Mouse (Mus musculus): ENCODE data around the gene Apom. TPM values are rescaled to one million over a fixed set of nuclear protein-coding genes. Genes with fewer than 3 reads are reported as not detected.

The Apom gene
- total RNA-seq, 4 experiments from 2014 or later, result 0.26 TPM; not detected in 3

GRCm38 (mm10) chr17:35158850-35159593 lies 27.2 kb upstream of the Apom start:
- no peak for DNase-seq (ENCODE audit: low spot score)

DNA sequence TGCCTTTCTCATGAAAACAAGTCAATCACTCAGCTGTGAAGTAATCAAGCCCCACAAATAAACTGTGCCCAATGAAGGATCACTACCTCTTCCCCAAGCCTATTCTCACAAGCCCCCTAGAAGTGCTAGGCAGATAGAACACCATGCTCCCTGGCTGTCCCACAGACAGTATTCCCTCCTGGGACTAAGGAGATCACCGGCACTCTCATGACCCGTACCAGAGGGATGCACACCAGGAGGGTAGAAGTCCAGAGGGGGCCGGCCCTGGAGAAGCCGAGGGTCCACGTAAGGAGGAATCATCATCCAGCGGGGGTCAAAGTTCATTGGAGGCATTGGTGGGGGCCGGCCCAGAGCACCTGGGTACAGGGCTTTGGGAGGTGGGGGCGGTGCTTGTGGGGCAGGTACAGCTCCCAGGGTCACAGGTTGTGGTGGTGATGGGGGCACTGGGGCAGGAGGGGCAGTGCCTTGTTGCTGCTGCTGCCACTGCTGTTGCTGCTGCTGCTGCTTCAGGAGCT lies 25.9 kb upstream of the Apom start:
- DNase-seq (ENCODE audit: low spot score), result no peak

DNA sequence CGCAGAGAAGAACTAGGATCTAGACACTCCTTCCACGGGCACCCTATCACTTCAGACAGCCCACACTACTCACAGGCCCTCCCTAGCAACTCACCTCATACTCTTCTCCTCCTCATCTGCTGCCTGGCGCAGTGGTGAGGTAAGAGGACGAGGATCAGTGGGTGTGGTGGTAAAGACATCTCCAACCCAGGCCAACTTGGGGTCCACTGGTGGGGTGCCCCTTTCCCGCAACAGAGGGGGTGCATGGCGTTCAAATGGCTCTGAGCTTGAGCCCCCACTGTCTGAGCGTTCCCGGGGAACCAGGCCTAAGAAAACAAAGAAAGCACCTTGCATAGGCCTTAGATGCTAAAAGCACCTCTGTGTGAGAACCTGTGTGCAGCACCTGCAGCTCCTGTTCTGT lies 25.4 kb upstream of the Apom start:
- no peak for DNase-seq (ENCODE audit: low spot score)

- no peak for DNase-seq (ENCODE audit: low spot score)
Measured at GRCm38 (mm10) chr17:35156461-35157200, 24.8 kb upstream of the Apom start.

GRCm38 (mm10) chr17:35155451-35155850 lies 23.6 kb upstream of the Apom start:
- DNase-seq (ENCODE audit: low spot score), result no peak

- no peak for DNase-seq (ENCODE audit: low spot score)
Measured at GRCm38 (mm10) chr17:35154616-35155015, 22.8 kb upstream of the Apom start.

GRCm38 (mm10) chr17:35153931-35154330 lies 22.1 kb upstream of the Apom start:
- no peak for DNase-seq (ENCODE audit: low spot score)

GRCm38 (mm10) chr17:35153077-35153476 lies 21.2 kb upstream of the Apom start:
- DNase-seq (ENCODE audit: low spot score), result no peak

GRCm38 (mm10) chr17:35152121-35152520 lies 20.3 kb upstream of the Apom start:
- no peak for DNase-seq (ENCODE audit: low spot score)

GRCm38 (mm10) chr17:35147922-35148639 lies 16.2 kb upstream of the Apom start:
- DNase-seq (ENCODE audit: low spot score), result no peak

DNA sequence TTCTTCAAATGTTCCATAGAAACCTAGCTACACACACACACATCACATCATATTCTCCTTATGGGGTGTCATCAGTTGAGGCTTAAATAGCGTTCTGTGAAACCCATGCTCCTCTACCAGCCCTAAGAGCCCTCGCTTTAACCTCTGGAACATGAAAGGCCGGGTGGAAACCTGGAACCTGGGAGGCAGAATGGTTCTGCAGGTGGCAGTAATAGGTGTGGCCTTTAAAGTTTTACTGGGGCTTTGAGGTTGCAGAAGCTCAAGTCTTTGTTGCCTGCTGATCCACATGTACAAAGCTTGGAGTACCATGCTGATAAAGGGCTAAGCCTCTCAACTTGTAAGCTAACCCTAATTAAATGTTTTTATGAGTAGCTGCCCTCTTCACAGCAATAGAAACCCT lies 15.5 kb upstream of the Apom start:
- DNase-seq (ENCODE audit: low spot score), result no peak

GRCm38 (mm10) chr17:35146139-35146538 lies 14.3 kb upstream of the Apom start:
- DNase-seq (ENCODE audit: low spot score), result no peak

DNA sequence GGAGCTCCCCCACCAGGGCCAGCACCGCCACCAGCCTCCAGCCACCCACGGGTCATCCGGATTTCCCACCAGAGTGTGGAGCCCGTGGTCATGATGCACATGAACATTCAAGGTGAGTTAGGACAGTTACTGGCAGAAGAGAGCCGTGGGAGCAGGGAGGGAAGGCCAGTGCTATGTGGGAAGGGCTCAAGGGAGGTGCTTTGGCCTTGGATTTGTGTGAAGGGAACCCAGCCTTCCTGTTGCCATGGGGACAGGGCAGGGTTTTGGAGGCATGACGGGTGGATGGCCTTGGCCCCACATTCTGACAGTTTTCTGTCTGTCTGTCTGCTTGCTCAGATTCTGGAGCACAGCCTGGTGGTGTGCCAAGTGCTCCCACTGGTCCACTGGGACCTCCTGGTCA lies 10.1 kb upstream of the Apom start:
- DNase-seq (ENCODE audit: low spot score), result no peak

DNA sequence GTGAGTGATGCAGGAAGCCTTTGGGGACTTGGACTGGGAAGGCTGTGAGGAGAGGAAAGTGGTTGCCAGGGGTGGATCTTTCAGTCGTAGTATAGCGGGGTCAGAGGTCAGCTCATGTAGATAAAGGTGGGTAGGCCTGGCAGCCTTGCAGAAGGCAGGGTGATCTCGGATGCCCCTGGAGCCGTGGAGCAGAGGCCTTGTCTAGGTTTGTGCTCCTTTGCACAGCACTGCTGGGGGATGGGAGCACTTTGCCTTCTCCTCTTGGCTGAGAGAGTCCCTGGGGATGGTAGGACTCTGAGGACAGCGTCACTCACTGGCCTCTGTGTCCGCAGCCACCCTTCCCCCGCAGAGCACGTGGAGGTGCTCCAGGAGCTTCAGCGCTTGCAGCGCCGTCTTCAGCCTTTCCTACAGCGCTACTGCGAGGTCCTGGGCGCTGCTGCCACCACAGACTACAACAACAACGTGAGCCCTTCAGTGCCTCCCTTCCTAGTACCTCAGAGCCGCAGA lies 8.7 kb upstream of the Apom start:
- no peak for DNase-seq (ENCODE audit: low spot score)

DNA sequence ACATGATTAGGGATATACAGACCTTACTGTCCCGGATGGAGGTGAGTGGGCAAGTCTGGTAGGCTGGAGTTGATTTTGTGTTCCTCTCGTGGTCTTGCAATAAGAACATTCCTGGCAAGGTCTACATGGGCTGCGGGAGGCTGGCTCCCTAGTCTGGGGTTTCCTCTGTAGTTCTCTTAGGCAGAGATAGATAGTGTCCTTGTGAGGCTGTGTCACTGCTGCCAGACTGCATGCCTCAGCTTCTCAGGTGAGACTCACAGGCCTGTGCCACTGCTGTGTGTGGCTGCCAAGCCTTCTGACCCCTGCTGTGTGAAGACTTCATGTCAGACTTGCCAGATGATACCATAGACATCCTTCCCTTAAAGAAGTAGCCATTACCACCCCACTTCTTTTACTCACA lies 7.4 kb upstream of the Apom start:
- no peak for DNase-seq (ENCODE audit: low spot score)

DNA sequence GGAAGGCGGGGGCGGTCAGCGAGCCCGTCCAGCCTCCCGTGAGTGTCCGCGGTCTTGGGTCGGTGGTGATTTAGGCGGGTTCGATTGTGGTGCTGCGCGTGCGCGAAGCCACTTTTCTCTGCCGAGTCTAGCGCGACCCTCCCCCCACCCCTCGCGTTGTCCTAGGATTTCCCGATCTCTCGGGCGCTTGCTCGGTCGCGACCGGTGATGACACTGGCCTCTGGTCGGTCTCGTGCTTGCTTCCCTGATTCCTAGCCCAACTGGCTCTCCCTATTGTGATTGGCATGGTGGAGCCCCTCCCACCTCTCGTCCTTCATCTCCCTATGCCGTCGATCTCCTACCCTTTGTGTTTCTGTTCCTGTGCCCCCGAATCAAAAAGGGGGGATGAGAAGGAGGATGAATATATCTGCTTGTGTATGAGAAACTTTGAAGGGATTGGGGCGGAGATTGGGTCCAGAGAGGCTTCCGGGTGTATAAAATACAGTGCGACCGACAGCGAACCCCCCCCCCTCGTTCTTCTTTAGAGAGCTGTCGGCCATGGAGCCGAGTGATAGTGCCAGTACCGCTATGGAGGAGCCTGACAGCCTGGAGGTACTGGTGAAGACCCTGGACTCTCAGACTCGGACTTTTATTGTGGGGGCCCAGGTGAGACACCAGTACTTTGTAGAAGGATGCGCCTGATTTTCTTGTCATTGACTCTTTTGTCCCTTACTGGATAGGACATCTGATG lies 3.9 kb upstream of the Apom start:
- DNase-seq (ENCODE audit: low spot score), result no peak

GRCm38 (mm10) chr17:35134801-35135590 lies 3.1 kb upstream of the Apom start, which contains the start of gene Bag6:
Gene Bag6 (plus strand): TSS chr17:35135178.
- peak; percentile 94 for DNase-seq (ENCODE audit: low spot score)

DNA sequence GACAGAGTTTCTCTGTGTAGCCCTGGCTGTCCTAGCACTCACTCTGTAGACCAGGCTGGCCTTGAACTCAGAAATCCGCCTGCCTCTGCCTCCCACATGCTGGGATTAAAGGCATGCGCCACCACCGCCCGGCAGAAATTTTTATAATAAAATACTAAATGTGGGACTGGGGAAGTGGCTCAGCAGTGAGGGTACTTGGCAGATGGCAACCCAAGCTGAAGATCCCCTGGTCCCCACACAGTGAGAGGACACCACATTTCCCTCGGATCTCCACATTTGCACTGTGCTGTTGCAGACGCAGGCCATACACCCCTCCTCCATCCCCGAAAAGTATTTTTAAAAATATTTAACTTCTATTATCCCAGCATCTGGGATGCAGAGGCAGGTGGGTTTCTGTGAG lies 1.7 kb upstream of the Apom start:
- no peak for DNase-seq (ENCODE audit: low spot score)

DNA sequence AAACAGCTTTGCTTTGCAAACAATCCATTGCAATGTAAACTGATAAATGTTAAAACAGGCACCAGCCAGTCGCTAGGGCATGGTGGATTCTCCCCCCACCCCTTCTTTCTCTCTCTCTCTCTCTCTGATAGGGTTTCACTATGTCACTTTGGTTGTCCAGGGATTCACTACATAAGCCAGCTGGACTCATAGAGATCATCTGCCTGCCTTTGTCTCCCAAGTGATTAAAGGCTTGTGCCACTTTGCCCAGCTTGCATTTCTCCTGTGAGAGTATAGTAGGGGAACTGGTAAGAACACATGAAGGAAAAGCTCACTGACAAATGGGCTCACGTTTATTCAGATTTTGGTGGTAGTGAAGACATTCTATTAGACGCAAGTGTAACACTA lies 317 bp upstream of the Apom start:
- DNase-seq (ENCODE audit: low spot score), result no peak

- no peak for DNase-seq (ENCODE audit: low spot score)
Measured at GRCm38 (mm10) chr17:35131038-35131437, 812 bp downstream of the Apom start.

- no peak for DNase-seq (ENCODE audit: low spot score)
Measured at GRCm38 (mm10) chr17:35128996-35129395, 2.9 kb downstream of the Apom start.
